Mouse (Mus musculus) activated CD4-positive, CD25-positive, alpha-beta regulatory T cell, adult 9 weeks (primary cell): ENCODE results near the gene Klhl20. TPM values are rescaled to one million over a fixed set of nuclear protein-coding genes. Genes with fewer than 3 reads are reported as not detected.

ENCODE experiments used
- polyA plus RNA-seq: library from polyadenylated mRNA; unstranded; fragments of 100-300 nt; shearing (Covaris generic); gene quantifications from one replicate; pipeline ENCODE4 v1.2.1, GENCODE M21; 2017

Klhl20 gene
- 38.4 TPM for polyA plus RNA-seq

DNA sequence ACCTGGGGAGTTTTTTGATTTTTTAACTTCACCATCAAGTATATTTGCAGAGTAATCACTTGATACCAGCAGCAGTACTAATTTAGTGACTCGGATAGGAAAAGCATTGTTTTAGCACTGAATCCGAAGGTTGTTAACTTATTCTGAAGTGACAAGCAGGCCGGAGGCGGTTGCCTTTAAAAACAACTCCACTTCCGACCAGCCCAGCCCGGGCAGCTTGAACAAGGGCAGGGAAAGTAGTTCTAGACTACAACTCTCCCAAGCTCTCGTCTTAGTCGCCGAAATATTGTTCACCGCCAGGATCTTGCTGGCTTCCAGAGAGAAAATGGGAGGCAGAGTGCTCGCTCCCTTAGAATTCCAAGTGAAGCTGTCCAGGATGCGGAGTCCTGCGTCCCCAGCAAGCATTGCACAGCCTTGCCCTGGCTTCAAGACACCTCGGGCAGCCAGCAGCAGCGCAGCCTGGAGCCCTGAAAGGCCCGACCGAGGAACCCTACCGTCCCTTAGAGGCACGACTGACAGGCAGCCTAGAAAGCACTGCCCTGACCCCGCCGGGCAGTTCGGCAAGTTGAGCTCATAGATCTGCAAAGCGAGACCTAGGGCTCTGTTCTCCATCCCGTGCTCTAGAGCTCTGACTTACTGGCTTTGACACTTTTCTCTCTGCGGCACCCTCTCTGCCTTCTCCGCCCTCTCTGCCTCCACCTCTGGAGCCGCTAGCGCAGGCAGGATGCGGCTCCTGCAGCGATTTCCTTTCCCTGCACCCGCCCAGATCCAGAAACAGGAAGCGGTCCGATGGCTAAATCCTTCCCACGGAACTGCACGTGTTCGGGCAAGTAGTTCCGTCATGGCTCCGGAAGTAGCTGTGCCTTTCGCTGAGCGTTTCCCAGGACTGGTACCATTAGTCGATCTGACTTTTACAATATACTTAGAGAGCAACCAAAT lies at the start of gene Klhl20:
Gene Klhl20 (minus strand): TSS at position 786 of the 939 bp plus-strand sequence.

GRCm38 (mm10) chr1:161159214-161159613 lies 27.9 kb upstream of the Klhl20 start, which contains the start of gene Tex50:
TSS of gene Tex50 (minus strand) at chr1:161159314.

DNA sequence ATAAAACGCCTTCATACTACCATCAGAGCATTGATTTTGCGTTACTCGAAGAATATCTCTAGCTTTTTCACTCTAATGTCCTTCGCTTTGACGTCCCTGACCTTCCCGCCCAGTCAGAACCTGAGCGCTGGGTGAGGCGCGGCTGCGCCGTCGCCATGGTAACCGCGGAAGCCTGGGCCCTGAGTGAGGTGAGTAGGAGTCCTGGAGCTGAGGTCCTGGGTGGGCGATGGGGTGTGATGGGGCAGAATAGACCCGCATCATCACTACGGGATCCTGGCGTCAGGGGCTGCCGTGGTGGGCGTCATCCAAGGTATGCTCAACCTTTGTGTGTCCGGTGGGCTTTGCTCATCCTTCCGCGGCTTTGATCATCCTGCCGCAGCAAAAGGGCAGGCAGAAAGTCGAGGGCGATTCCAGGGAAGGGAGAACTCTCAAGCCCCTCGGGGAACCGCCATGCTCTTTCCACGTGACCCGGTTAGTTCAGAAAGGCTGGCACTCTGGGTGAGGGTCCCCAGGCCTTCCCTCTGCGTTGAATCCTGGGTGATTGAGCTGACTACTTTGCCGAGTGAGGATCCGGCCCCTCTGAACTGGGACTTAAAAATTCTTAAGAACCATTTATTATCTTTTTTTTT lies 11.3 kb upstream of the Klhl20 start, which contains the start of gene Ankrd45:
Gene Ankrd45 (plus strand): TSS at position 161 of the 629 bp plus-strand sequence.

DNA sequence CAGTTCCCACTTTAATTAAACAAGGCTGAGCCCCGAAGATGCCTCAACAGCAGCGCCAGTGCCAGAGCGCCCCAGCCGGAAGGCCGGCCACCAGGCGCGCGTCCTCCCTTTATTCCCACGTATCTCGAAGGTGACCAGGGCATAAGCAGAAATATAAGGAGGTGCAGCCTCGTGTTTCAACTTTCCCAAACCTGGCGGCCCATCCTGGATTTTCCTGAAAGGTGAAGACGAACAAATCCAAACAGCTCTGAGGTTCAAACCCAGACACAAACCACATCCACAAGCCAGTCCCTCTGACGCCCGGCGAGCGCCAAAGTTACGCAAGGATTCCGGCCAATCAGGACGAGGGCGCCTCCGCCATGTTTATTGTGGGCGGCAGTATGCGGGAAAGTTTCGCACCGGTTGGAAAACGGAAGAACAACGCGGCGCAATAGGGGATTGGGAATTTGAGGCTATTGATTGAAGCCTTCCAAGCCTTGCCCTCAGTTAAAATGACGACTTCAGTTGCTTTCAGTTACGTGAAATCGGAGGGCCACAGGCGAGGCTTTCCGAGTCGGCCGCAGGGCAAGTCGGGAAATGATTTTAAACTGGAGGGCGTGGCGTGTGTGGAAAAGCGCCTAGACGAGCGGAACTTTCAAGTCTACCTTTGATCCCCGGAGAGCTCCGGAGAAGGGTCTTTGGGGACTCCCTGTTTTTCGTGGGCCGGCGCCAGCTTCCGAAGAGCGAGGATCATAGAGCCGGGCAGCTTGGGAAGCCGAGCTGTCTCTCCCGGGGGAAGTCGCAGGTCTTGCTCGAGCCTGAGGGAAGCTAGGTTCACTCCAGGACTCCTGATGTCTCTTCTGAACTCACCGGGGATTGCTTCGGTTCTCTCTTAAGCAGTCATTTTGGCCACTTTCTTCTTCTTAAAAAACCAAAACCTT lies 60.7 kb downstream of the Klhl20 start, which contains the start of the genes Dars2 and Cenpl:
Gene Dars2 (minus strand): TSS at position 307 of the 920 bp plus-strand sequence.
Gene Cenpl (plus strand): TSS at position 362 of the 920 bp plus-strand sequence.

Other genes starting within 250 kb of the Klhl20 start
- gene Rc3h1, start 225.1 kb downstream of the Klhl20 start, polyA plus RNA-seq, result 7.8 TPM
- gene Serpinc1, start 152.9 kb downstream of the Klhl20 start, polyA plus RNA-seq, result 20.2 TPM
- 17.4 TPM for gene Zbtb37, start 96.7 kb downstream of the Klhl20 start, polyA plus RNA-seq
- gene Dars2, start 60.9 kb downstream of the Klhl20 start, polyA plus RNA-seq, result 22.7 TPM
- gene Cenpl, start 60.8 kb downstream of the Klhl20 start, polyA plus RNA-seq, result 17.4 TPM
- not detected for gene Ankrd45, start 11.2 kb upstream of the Klhl20 start, polyA plus RNA-seq
- not detected for gene Tex50, start 27.8 kb upstream of the Klhl20 start, polyA plus RNA-seq
- gene Prdx6, start 119.7 kb upstream of the Klhl20 start, polyA plus RNA-seq, result 271 TPM